Mouse (Mus musculus) megakaryocyte, embryonic 14.5 days (primary cell): ENCODE data around the gene Matk.

ENCODE experiments used
- FLI1 ChIP-seq: IDR thresholded peaks from 2 replicates; pipeline ENCODE4 v1.6.1; 2012; ENCODE audit warnings: low read length, inconsistent platforms, mixed read lengths
- GATA1 ChIP-seq: IDR thresholded peaks from 3 replicates; pipeline ENCODE4 v1.6.1; 2012; ENCODE audit warnings: mixed read lengths, low read length, inconsistent platforms, borderline replicate concordance

GRCm38 (mm10) chr10:81304597-81305238 lies 52.0 kb downstream of the Matk start:
- no peak for TF ChIP-seq GATA1
- TF ChIP-seq FLI1 = no peak
